In the genomic region with DNA sequence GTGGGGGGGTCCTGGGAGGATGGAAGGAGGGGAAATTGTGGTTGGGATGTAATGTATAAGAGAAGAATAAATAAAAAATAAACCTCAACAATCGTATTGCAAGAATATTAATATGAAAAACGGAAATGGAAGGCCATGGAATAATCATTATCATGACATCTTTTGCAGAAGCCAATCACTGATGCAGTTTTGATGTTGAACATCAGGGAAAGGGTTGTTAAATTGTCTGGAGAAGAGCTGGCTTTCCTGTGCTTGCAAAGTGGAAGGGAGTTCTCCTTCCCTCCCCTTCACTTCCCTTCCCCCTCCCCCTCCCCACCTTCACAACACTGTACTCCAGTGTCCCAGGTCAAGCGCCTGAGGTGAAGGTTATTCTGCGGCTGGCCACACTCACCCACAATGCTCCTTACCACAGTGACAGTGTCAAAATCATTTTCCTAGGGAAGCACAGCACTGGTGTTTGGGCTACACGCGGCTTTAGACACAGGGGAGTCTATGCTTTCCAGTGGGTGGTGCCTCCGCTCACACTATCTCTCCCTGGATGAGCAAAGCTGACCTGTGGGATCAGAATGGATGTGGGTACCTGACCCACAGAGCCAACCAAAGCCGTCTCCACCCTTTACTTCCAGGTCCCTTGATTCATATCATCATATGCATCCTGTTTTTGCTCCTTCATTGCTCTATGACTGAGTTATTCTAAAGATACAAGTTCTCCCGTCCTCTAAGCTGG, we compare ENCODE assay signal across 15 mouse cellular contexts. TPM values are rescaled to one million over a fixed set of nuclear protein-coding genes. Genes with fewer than 3 reads are reported as not detected.
DNase-seq lines count a peak whose midpoint lies in the region; ATAC-seq and TF ChIP-seq lines count a peak whose summit lies in the region.
"Had no signal": no experiment of that assay in that cellular context is flagged by ENCODE, and none has a peak within 500 bp of the region (broad histone marks: within the 10 kb centered on the region; RNA-seq: fewer than 3 reads in every experiment).

No protein-coding gene starts in this region.

- H3K4me3 ChIP-seq in heart, embryonic 15.5 days = no peak overlapping the region
- no peak overlapping the region for H3K4me3 ChIP-seq in bone marrow, adult 2 months (replicated peaks; ENCODE audit: control insufficient read depth, low read depth, low read length)
- H3K4me3 ChIP-seq in liver, postnatal 0 days (ENCODE audit: low read depth, low read length) = peak overlapping the region; percentile 6; the same call in 1 of the 2 replicates
- H3K4me3 ChIP-seq in gastrocnemius, adult 2 months = no peak overlapping the region
- H3K4me3 ChIP-seq: left cerebral cortex, adult 2 months; limb, embryonic 15.5 days had no signal

- H3K4me2 ChIP-seq in heart, embryonic 15.5 days = no peak overlapping the region
- H3K4me2 ChIP-seq in liver, postnatal 0 days (ENCODE audit: low read depth, low read length) = peak overlapping the region; percentile 51
- H3K4me2 ChIP-seq: limb, embryonic 15.5 days had no signal

- intact Hi-C loops in gastrocnemius, adult 2 months (cut with DNase I) = no loop called here

- H3K27me3 ChIP-seq in heart, embryonic 15.5 days = peaks cover 3% of the 10 kb centered on the region; the same call in 1 of the 2 replicates
- no peaks in the 10 kb centered on the region for H3K27me3 ChIP-seq in liver, postnatal 0 days (ENCODE audit: insufficient read depth, low read length)
- H3K27me3 ChIP-seq: limb, embryonic 15.5 days had no signal

- H3K36me3 ChIP-seq in heart, embryonic 15.5 days = no peaks in the 10 kb centered on the region
- no peaks in the 10 kb centered on the region for H3K36me3 ChIP-seq in liver, postnatal 0 days (replicated peaks; ENCODE audit: insufficient read depth, low read length)
- H3K36me3 ChIP-seq: limb, embryonic 15.5 days had no signal

- no peak for DNase-seq in heart, adult 8-10 months (ENCODE audit: low spot score)
- no peak for DNase-seq in liver, postnatal 0 days
- DNase-seq in gastrocnemius, adult 2 months = no peak
- DNase-seq in testis, postnatal 14 days (ENCODE audit: low spot score) = no peak
- DNase-seq: cerebellum, postnatal 36 days; kidney, postnatal 25 days; right cerebral cortex, postnatal 4 days had no signal

- H3K27ac ChIP-seq in heart, embryonic 15.5 days = no peak overlapping the region
- peak overlapping the region; percentile 59 for H3K27ac ChIP-seq in bone marrow, adult 2 months (ENCODE audit: control insufficient read depth, insufficient read depth, low read depth, low read length, poor library complexity)
- peak overlapping the region; percentile 77 for H3K27ac ChIP-seq in liver, postnatal 0 days (ENCODE audit: low read depth)
- H3K27ac ChIP-seq in gastrocnemius, adult 2 months = no peak overlapping the region
- H3K27ac ChIP-seq: left cerebral cortex, adult 2 months; limb, embryonic 15.5 days had no signal

- no peak for TF ChIP-seq EP300 in liver, postnatal 0 days (IDR thresholded peaks at IDR 0.05; ENCODE audit: low read depth)

- 0 out of 2 replicates have a peak, but pooled peaks have one; percentile 4 for ATAC-seq in heart, embryonic 15.5 days (replicated peaks; ENCODE audit: insufficient number of reproducible peaks, insufficient read depth, low FRiP score, low read depth)
- ATAC-seq in granulocyte monocyte progenitor cell, adult 5-6 weeks (replicated peaks; ENCODE audit: poor library complexity, severe bottlenecking) = peak; percentile 74
- peak; percentile 37 for ATAC-seq in liver, postnatal 0 days

- 49% methylated on average over 9 of the region's 9 CpGs for WGBS in heart, embryonic 15.5 days
- 12% methylated on average over 9 of the region's 9 CpGs for WGBS in bone marrow, adult 2 months
- WGBS in liver, postnatal 0 days (ENCODE audit: insufficient replicate concordance) = 29% methylated on average over 9 of the region's 9 CpGs

- no peak for TF ChIP-seq CTCF in bone marrow, adult 2 months (IDR thresholded peaks at IDR 0.05; ENCODE audit: control insufficient read depth, insufficient read depth, low read length)
- no peak for TF ChIP-seq CTCF in liver, postnatal 0 days (IDR thresholded peaks at IDR 0.05; ENCODE audit: low read depth)
- TF ChIP-seq CTCF in gastrocnemius, adult 2 months (IDR thresholded peaks at IDR 0.05) = no peak

- no peak for TF ChIP-seq POLR2A in bone marrow, adult 2 months (IDR thresholded peaks at IDR 0.05; ENCODE audit: borderline replicate concordance, control insufficient read depth, low read depth, low read length)

- 0 out of 2 replicates have a peak, but pooled peaks cover 3% of the 10 kb centered on the region for H3K4me1 ChIP-seq in heart, embryonic 15.5 days (replicated peaks)
- H3K4me1 ChIP-seq in bone marrow, adult 2 months (ENCODE audit: control insufficient read depth, insufficient read depth, low read length) = peaks cover 2% of the 10 kb centered on the region
- H3K4me1 ChIP-seq in liver, postnatal 0 days (ENCODE audit: insufficient read depth) = peaks cover 23% of the 10 kb centered on the region
- H3K4me1 ChIP-seq: limb, embryonic 15.5 days had no signal

- H3K9me3 ChIP-seq in heart, embryonic 15.5 days (replicated peaks) = no peaks in the 10 kb centered on the region
- H3K9me3 ChIP-seq in liver, postnatal 0 days (ENCODE audit: low read length) = no peaks in the 10 kb centered on the region
- H3K9me3 ChIP-seq: limb, embryonic 15.5 days had no signal

- no peak overlapping the region for H3K9ac ChIP-seq in heart, embryonic 15.5 days
- peak overlapping the region; percentile 27; the same call in 1 of the 2 replicates for H3K9ac ChIP-seq in liver, postnatal 0 days (replicated peaks)
- H3K9ac ChIP-seq: limb, embryonic 15.5 days had no signal

RNA-seq across cellular contexts. Expression of a gene that starts 53.0 kb away (rescaled TPM):
- polyA plus RNA-seq in heart, embryonic 15.5 days (2015; fragmentation: Nextera tagmentation; extraction: Ambion mirVana) = 0.11 and 0.15 TPM in 2 replicates
- total RNA-seq in heart, adult 8-10 months (2022) = not detected
- polyA plus RNA-seq in bone marrow, adult 2 months (2011; ENCODE audit: insufficient read depth, insufficient read length, low replicate concordance, missing spikeins) = 2.1 TPM in 1 of 2 replicates, not detected in the other
- not detected in 2 replicates for total RNA-seq in granulocyte monocyte progenitor cell, adult 5-6 weeks (2014; fragmentation: Nextera tagmentation)
- not detected in 2 replicates for total RNA-seq in granulocyte monocyte progenitor cell, adult 5-6 weeks (2017)
- 0.40 and 0.66 TPM in 2 replicates for polyA plus RNA-seq in liver, postnatal 0 days (2015; fragmentation: Nextera tagmentation; extraction: Ambion mirVana)
- under 1 TPM in 1 of 2 experiments, not detected in 1; 0.26 TPM for total RNA-seq in gastrocnemius, adult 2 months (2021)
- total RNA-seq: adrenal gland, adult 18-20 months; gastrocnemius, postnatal 4 days; left cerebral cortex, adult 2 months had no signal
- polyA plus RNA-seq: frontal cortex, adult 2 months had no signal

Comparison
In these comparisons a context has a peak if more than half of its experiments do, and no peak if none do; other contexts are left out.
1. ATAC-seq: peak in every context shown above with its lines; median percentile 74 in granulocyte monocyte progenitor cell, adult 5-6 weeks; 37 in liver, postnatal 0 days; 4 in heart, embryonic 15.5 days.
2. H3K27ac ChIP-seq: peak in bone marrow, adult 2 months (single experiment) and liver, postnatal 0 days (single experiment); none in heart, embryonic 15.5 days (single experiment) and gastrocnemius, adult 2 months (single experiment).